Mouse (Mus musculus) erythroblast, embryonic 14.5 days (primary cell): Measurements from ENCODE around the gene Matn3. TPM values are rescaled to one million over a fixed set of nuclear protein-coding genes. Genes with fewer than 3 reads are reported as not detected.
"Not testable (repeated sequence)": the region's sequence is repeated elsewhere in the genome, so short reads cannot be mapped to it uniquely, and the experiment has no call there.

ENCODE experiments used
- H3K27me3 ChIP-seq: 2 replicates; pipeline ENCODE4 v1.6.1; 2012; ENCODE audit warnings: inconsistent platforms; ENCODE audit not compliant: control insufficient read depth
- H3K36me3 ChIP-seq: 2 replicates; pipeline ENCODE4 v1.6.1; 2012; ENCODE audit warnings: mild to moderate bottlenecking, inconsistent platforms; ENCODE audit not compliant: control insufficient read depth
- H3K4me1 ChIP-seq: 2 replicates; pipeline ENCODE4 v1.6.1; 2012; ENCODE audit warnings: inconsistent platforms; ENCODE audit not compliant: control insufficient read depth
- H3K4me3 ChIP-seq: replicated peaks from 2 replicates; pipeline ENCODE3; 2012; ENCODE audit warnings: moderate library complexity, mild to moderate bottlenecking, inconsistent platforms
- H3K9me3 ChIP-seq: 2 replicates; pipeline ENCODE4 v1.6.1; 2012; ENCODE audit warnings: low read length, inconsistent platforms, mixed read lengths; ENCODE audit not compliant: control insufficient read depth
- GATA1 ChIP-seq: IDR thresholded peaks from 2 replicates; pipeline ENCODE4 v1.6.1; 2012; ENCODE audit warnings: low read length, inconsistent platforms, mixed read lengths
- TAL1 ChIP-seq: IDR thresholded peaks from 3 replicates; pipeline ENCODE4 v1.6.1; 2012; ENCODE audit warnings: low read length, inconsistent platforms, mixed read lengths
- polyA plus RNA-seq: library from polyadenylated mRNA; stranded (reverse); fragments of >175 nt; gene quantifications from 2 replicates; pipeline ENCODE4 v1.2.3, GENCODE M21; 2012

Gene Matn3
- polyA plus RNA-seq, 1 experiment = not detected

- peaks cover 39% of the 10 kb centered on the region for H3K4me1 ChIP-seq
- no peaks in the 10 kb centered on the region for H3K9me3 ChIP-seq
- H3K27me3 ChIP-seq = no peaks in the 10 kb centered on the region
- TF ChIP-seq GATA1 = no peak
- no peak for TF ChIP-seq TAL1
- H3K4me3 ChIP-seq = no peak overlapping the region
- H3K36me3 ChIP-seq = peaks cover 71% of the 10 kb centered on the region
These were observed 19.0 kb upstream of the Matn3 start for GRCm38 (mm10) chr12:8928766-8929165.

- TF ChIP-seq TAL1 (no peak), GATA1 (no peak)
- Histone ChIP-seq H3K4me1 (peaks cover 24% of the 10 kb centered on the region), H3K9me3 (no peaks in the 10 kb centered on the region), H3K36me3 (peaks cover 73% of the 10 kb centered on the region), H3K4me3 (no peak overlapping the region), H3K27me3 (no peaks in the 10 kb centered on the region)
These were observed 16.6 kb upstream of the Matn3 start for GRCm38 (mm10) chr12:8931083-8931482.

GRCm38 (mm10) chr12:8935349-8935748 lies 12.4 kb upstream of the Matn3 start:
- Histone ChIP-seq H3K9me3 (no peaks in the 10 kb centered on the region), H3K36me3 (peaks cover 80% of the 10 kb centered on the region), H3K27me3 (no peaks in the 10 kb centered on the region), H3K4me1 (peaks cover 13% of the 10 kb centered on the region), H3K4me3 (no peak overlapping the region)
- no peak for TF ChIP-seq GATA1
- TF ChIP-seq TAL1 = no peak

- H3K9me3 ChIP-seq, H3K27me3 ChIP-seq, H3K4me1 ChIP-seq, H3K4me3 ChIP-seq: not testable (repeated sequence)
- peaks cover 79% of the 10 kb centered on the region for H3K36me3 ChIP-seq
These were observed 11.5 kb upstream of the Matn3 start for GRCm38 (mm10) chr12:8936210-8936609.

- Histone ChIP-seq H3K9me3 (no peaks in the 10 kb centered on the region), H3K4me3 (no peak overlapping the region), H3K27me3 (no peaks in the 10 kb centered on the region), H3K36me3 (peaks cover 50% of the 10 kb centered on the region), H3K4me1 (no peaks in the 10 kb centered on the region)
- TF ChIP-seq TAL1 (no peak), GATA1 (no peak)
These were observed 8.2 kb upstream of the Matn3 start for GRCm38 (mm10) chr12:8939490-8939889.

- TF ChIP-seq TAL1 (no peak), GATA1 (no peak)
- peaks cover 42% of the 10 kb centered on the region for H3K36me3 ChIP-seq
- no peaks in the 10 kb centered on the region for H3K27me3 ChIP-seq
- H3K4me1 ChIP-seq = no peaks in the 10 kb centered on the region
- H3K4me3 ChIP-seq = no peak overlapping the region
- no peaks in the 10 kb centered on the region for H3K9me3 ChIP-seq
These were observed 7.4 kb upstream of the Matn3 start for GRCm38 (mm10) chr12:8940011-8941005.

- no peaks in the 10 kb centered on the region for H3K4me1 ChIP-seq
- H3K36me3 ChIP-seq = peaks cover 34% of the 10 kb centered on the region
- TF ChIP-seq GATA1 = no peak
- H3K27me3 ChIP-seq = peaks cover 6% of the 10 kb centered on the region
- no peaks in the 10 kb centered on the region for H3K9me3 ChIP-seq
- H3K4me3 ChIP-seq = no peak overlapping the region
These were observed 6.6 kb upstream of the Matn3 start for GRCm38 (mm10) chr12:8941131-8941615.

- TF ChIP-seq TAL1 = no peak
- no peak for TF ChIP-seq GATA1
- H3K27me3 ChIP-seq = peaks cover 12% of the 10 kb centered on the region
- no peaks in the 10 kb centered on the region for H3K4me1 ChIP-seq
- H3K4me3 ChIP-seq = no peak overlapping the region
- peaks cover 27% of the 10 kb centered on the region for H3K36me3 ChIP-seq
- H3K9me3 ChIP-seq = no peaks in the 10 kb centered on the region
These were observed 5.9 kb upstream of the Matn3 start for GRCm38 (mm10) chr12:8941699-8942392.

GRCm38 (mm10) chr12:8947163-8947562 lies 566 bp upstream of the Matn3 start:
- TF ChIP-seq TAL1 (no peak), GATA1 (no peak)
- peaks cover 7% of the 10 kb centered on the region for H3K4me1 ChIP-seq
- H3K9me3 ChIP-seq = no peaks in the 10 kb centered on the region
- no peak overlapping the region for H3K4me3 ChIP-seq
- H3K36me3 ChIP-seq = no peaks in the 10 kb centered on the region
- H3K27me3 ChIP-seq = peaks cover 37% of the 10 kb centered on the region
